Mouse (Mus musculus) CD4-positive naive resting alpha-beta T cell, adult 76 days (primary cell): ENCODE measurements around the gene Prdm16. TPM values are rescaled to one million over a fixed set of nuclear protein-coding genes. Genes with fewer than 3 reads are reported as not detected.

Source experiments
- total RNA-seq: library from RNA; stranded (reverse); gene quantifications from one replicate; pipeline ENCODE4 v1.2.4, GENCODE M21; 2023

The Prdm16 gene
- total RNA-seq = 1.8 TPM

GRCm38 (mm10) chr4:154636721-154637311 lies at the start of gene Prdm16:
TSS of gene Prdm16 (minus strand) at chr4:154636873.

GRCm38 (mm10) chr4:154667767-154668166 lies 31.1 kb upstream of the Prdm16 start, which contains the start of gene Actrt2:
TSS of gene Actrt2 (minus strand) at chr4:154667867.

GRCm38 (mm10) chr4:154335761-154336160 lies 300.9 kb downstream of the Prdm16 start, which contains the start of gene B230104I21Rik:
TSS of gene B230104I21Rik (plus strand) at chr4:154336127.

GRCm38 (mm10) chr4:154301466-154301881 lies 335.2 kb downstream of the Prdm16 start, which contains the start of gene Arhgef16:
TSS of gene Arhgef16 (minus strand) at chr4:154301676.

Other genes starting within 250 kb of the Prdm16 start
- gene Actrt2, start 31.0 kb upstream of the Prdm16 start, total RNA-seq = not detected
- gene Ttc34, start 200.6 kb upstream of the Prdm16 start, total RNA-seq = not detected
- not detected for gene Mmel1, start 232.7 kb upstream of the Prdm16 start, total RNA-seq